Mouse (Mus musculus) retina, postnatal 7 days (tissue): ENCODE data around the gene Atp6v0a1.

ENCODE experiments used
- DNase-seq: peaks from one replicate; pipeline ENCODE4 v3.0.0-alpha.2; 2012; ENCODE audit warnings: low read depth, low spot score

Atp6v0a1 gene

DNA sequence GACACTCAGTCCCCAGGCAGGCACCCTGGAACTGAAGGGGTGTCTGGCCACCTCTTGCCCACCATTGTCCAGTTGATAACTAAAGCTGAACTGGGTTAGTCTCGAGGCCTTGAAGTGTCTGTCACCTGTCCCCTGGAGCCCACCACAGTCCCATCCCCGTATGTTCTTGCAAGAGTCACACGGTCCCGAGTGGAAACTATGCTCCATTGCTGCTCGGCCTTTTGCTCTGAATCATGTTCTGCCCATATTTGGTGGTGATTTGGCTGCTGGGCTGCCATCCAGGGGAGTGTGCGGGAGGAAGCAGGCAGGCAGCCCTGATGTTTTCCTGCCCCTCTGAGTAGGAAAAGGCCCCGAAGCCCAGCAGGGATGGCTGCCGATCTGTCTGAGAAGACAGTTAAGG, 50.9 kb downstream of the Atp6v0a1 start:
- DNase-seq, result no peak

DNA sequence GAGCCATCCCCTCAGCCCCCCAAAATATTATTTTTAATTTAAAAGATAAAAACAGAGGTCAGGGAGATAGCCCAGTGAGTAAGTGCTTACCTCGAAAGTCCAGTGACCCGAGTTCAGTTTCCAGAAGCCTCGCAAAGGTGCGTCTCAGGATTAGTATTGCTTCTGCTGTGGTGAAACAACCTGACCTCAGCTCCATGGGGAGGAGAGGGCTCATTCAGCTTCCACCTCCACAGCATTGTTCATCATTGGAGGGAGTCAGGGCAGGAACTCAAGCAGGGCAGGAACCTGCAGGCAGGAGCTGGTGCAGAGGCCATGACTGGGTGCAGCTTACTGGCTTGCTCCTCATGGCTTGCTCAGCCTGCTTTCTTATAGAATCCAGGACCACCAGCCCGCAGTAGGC, 51.8 kb downstream of the Atp6v0a1 start:
- no peak for DNase-seq

DNA sequence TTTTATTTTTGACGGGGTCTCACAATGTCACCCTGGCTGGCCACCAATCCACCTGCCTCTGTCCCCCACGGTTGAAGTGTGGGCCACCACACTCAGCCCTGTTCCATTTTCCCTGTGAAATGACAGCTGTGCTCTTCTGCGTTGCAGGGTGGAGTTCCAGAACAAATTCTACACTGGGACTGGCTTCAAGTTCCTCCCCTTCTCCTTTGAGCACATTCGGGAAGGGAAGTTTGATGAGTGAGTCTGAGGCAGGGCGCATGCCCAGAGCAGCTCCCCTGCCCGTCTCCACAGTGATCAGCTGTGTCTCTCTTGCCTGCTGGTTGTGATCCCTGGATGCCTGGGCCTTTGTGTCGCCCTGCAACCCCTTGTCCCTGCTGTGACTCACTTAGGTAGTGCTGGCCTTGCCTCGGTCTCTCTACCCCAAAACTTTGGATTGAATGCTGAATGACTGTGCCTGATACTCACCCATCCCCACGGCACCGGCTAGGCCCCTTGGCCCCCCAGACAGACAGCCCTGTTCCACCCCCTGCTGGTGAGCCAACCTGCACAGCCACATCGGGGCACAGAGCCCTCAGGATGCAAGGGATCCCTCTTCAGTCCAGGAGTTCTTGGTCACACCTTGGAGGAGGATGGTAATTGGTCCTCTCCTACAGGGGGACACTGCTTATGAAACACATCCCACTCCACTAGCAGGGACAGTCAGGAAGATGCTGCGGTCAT, 53.1 kb downstream of the Atp6v0a1 start:
- DNase-seq, result no peak

DNA sequence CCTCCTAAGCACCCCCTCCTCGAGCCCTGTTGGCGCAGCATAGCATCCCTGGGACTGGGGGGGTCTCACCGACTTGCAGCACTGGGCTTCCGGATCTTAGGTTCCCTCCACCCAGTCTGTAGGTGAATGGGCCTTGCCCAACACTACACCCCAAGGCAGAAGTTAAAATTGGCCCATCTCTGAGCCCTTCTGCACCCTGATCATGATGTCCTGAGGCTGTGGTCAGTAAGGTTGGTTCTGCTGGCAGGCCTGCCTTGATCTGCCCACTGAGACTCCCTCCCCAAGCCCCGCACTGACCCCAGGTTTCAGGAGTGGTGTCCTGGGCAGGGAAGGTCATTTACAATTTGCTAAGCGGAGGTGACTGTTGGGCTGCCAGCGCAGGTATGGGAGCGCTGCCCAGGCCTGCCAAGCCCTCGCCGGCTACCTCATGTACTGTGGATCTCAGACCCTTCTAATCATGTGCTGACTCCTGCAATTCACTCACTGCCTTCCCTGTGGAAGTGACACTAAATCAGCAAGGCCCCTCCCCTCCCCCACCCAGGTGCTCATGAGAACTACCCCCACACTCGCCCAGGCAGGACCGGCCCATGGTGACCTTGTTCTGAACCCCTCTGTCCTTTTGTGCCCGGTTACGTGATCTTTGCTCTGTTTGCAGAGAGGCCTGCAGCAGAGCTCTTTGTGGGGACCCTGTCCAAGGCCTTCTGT, 53.9 kb downstream of the Atp6v0a1 start:
- DNase-seq, result no peak

DNA sequence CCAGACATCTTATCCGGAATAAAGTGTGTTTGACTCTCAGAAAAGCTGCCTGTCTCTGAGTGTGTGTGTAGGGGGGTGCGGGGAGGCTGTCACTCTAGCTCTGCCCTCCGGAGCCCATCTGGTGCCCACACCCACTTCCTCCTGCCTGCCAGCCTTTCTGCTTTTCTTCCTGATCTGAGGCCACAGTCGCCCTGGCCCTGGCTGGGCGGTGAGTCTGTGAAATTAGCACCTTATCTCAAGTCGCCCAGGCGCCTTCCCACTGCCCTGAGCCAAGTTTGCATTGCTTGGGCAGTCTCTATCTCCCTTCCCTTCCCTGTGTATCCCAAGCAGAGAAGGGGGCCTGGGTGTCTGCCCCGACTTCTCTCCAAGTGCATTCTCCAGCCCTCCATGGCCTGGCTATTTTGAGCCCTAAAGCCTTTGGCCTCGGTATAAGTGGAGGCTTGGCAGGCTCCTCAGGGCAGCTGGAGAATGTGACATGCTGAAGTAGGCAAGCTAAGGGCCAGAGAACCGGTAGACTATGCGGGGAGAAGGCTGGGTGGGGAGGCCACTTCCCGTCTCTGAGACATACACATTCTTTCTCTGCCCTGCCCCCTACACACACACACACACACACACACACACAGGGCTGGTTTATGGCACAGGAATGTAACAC, 54.5 kb downstream of the Atp6v0a1 start:
- no peak for DNase-seq

DNA sequence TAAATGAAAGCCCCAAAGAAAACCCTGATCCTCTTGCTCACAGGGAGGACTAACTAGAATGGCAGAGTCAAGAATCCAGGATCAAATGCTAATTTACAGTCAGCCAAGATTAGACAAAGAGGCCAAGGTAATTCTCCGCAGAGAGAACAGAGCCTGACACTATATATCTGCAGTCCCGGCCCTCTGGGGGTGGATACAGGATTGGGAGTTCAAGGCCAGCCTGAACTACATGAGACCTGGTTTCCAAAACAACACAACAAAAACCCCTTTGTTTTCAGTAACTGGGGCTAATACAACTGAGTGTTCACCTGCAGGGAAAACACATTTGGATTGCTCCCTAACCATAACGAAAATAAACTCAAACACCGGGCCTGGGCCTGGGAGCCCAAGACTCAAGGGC, 55.2 kb downstream of the Atp6v0a1 start:
- DNase-seq, result no peak

DNA sequence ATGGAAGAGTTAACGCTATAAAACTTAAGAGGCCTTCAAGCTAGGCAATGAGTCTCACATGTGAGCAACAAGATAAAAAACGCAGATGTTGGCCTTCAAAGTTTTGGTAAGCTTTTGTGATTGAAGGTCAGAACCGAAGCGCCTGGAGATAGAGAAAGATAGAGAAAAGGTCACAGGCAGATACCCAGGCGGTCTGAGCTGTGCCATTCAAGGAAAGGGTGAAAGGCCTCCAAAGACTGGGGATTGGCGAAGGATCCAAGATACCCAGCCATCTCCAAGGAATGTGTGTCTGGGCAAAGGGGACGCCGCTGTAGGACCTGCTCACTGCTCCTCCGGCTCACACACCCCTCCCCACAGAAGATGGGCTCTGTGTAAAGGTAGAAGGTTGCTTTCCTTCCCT, 55.8 kb downstream of the Atp6v0a1 start:
- DNase-seq, result no peak

DNA sequence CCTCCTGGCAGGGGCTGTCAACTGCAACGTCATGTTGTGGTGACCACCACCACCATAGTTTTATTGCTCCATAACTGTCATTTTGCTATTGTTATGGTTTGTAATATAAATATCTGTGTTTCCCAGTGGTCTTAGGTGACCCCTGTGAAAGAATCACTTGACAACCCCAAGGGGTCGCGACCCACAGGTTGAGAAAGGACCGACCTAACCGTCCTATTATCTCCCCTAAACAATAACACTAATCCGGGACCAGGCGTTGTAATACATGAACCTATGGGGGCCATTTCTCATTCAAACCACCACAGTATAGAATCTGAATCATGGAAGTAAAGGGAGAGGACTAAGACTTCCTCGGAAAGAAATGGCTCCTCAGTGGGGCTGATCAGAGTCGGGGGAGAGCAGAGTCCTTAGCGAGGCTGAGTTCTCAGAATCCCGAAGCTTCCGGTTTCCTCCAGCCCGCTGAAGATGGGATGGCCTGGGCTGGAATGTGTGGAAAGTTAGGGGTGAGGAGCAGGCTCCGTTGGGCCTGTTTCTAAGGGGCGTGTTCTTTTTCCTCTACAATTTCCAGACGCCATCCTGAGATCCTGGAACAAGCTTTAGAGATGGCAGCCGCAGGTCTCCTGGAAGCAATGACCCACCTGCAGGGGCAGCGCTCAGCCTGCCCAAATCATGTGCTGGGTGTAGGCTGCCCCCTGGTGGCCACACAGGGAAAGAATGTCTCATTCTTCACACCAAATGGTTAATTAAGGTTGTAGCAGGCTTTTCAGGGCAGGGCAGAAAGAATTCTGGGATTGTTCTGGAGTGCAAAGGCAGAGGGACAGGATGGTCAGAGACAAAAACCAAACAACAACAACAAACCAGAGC, 57.5 kb downstream of the Atp6v0a1 start:
- DNase-seq, result peak; percentile 61

DNA sequence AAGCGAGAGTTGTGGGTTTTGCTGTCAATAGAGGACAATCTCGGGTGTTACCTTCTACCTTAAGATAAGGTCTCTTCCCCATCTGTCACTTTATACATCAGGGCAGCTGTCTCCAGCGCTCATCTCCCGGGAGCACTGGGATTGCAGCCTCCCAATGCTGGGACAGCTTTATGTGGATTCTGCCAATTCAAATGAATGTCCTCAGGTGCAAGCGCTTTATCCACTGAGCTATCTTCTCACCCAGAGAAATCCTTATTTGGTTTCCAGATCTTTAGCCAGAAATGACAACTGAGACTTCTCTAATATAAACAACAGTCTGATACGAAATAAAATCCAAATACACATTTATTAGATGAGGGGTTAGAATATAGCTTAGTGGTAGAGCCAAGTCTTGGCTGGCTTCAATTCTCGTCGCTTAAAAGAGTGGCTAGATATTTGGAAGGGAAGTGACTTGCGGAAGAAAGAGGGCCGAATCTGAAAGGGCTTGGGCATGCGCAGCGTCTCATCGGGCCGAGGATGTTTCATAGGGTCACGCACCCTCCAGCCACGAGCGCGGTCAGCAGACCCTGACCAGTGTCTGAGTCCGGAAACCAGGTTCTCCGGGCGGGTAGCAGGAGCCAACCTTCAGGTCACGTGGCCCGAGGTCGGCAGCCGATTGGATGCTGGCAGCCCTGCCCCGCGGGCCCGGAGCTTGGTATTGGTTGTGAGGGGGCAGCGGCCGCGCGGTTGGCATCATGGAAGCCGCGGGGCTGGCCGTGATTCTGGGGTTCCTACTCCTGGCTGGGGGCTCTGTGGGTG, 60.3 kb downstream of the Atp6v0a1 start, which contains the start of gene Naglu:
TSS of gene Naglu (plus strand) at position 622 of the 798 bp plus-strand sequence.
- peak; percentile 84 for DNase-seq

DNA sequence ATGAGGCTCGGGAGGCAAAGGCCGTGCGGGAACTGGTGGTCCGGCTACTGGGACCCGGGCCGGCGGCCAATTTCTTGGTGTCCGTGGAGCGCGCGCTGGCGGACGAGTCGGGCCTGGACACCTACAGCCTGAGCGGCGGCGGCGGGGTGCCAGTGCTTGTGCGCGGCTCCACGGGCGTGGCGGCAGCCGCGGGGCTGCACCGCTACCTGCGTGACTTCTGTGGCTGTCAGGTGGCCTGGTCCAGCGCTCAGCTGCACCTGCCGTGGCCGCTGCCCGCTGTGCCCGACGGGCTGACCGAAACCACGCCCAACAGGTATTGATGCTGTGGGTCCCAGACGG, 60.9 kb downstream of the Atp6v0a1 start:
- DNase-seq, result no peak

DNA sequence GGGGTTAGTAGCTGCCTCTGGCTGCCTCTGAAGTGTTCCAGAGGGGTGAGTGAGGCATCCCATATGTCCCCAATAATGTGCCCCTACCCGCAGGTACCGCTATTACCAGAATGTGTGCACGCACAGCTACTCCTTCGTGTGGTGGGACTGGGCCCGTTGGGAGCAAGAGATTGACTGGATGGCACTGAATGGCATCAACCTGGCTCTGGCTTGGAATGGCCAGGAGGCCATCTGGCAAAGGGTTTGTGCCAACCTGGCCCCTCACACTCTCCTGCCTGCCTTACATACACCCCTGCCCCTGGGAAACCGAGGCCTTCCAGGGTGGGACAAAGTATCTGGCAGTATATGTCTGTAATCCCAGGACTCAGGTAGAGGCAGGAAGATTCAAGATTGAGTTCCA, 61.7 kb downstream of the Atp6v0a1 start:
- no peak for DNase-seq

DNA sequence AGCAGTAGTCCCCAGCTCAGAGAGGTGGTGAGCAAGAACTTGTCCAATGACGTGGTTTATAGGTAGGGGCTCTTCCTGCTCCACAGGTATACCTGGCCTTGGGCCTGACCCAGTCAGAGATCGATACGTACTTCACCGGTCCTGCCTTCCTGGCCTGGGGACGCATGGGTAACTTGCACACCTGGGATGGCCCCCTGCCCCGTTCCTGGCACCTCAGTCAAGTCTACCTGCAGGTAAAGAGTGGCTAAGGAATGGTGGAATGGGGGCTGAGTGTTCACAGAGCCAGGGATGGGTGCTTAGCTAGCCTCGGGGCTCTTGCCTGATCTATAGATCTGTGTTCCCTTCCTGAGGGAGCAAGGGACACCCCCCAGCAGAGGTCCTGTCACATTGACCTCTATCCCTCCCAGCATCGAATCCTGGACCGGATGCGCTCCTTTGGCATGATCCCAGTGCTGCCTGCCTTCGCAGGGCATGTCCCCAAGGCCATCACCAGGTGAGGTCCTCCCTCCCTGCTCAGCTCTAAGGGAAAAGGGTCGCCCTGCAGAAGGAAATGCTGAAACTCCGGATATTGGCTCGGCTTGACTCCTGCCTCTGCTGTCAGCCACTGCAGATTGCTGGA, 62.7 kb downstream of the Atp6v0a1 start:
- no peak for DNase-seq

DNA sequence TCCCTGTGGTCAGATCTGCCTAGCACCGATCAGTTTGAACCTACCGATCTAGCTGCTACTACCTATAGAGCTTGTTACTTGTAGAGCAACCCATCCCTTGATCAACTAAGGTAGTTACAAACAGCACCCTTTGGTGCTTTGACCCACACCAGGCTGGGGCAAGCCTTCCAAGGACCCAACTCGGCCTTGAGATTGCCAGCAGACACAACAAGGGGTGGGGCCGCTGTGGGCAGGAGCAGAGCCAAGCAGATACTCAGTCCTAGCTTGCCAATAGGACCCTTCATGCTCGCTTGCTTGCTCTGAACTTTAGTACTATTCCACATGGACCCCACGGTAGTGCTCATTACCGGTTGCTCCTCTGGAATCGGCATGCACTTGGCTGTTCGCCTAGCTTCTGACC, 68.9 kb downstream of the Atp6v0a1 start, which contains the start of gene Hsd17b1:
TSS of gene Hsd17b1 (plus strand) at position 291 of the 400 bp plus-strand sequence.
- no peak for DNase-seq

DNA sequence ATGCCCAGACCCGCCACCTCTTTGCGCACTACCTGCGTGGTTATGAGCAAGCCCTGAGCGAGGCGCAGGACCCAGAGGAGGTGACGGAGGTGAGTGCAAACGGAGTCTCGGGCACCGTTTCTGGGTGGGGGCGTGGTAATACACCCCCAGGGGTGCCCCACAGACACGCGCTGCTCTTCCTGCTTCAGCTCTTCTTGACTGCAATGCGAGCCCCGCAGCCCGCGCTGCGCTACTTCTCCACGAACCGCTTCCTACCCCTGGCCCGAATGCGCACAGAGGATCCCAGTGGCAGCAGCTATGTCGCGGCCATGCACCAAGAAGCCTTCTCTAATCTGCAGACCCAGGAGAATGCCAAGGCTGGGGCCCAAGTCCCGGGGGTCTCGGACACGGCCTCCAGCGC, 70.5 kb downstream of the Atp6v0a1 start:
- no peak for DNase-seq

DNA sequence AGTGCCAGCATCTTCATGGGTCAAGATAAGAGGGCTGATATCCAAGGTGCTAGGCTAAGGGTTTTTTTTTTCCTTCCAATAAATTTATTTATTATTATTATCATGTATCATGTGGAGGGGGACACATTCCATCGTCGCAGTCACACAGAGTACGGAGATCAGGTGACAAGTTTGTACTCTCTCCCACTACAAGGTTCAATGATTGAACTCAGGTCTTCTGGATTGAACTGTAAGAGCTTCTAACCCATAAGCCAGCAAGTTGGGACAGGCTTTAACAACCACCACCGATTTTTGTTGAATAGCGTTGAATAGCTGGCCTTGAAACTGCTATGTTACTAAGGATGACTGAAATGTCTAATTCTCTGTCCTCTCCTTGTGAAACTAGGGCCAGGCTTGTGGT, 71.2 kb downstream of the Atp6v0a1 start:
- DNase-seq, result no peak

DNA sequence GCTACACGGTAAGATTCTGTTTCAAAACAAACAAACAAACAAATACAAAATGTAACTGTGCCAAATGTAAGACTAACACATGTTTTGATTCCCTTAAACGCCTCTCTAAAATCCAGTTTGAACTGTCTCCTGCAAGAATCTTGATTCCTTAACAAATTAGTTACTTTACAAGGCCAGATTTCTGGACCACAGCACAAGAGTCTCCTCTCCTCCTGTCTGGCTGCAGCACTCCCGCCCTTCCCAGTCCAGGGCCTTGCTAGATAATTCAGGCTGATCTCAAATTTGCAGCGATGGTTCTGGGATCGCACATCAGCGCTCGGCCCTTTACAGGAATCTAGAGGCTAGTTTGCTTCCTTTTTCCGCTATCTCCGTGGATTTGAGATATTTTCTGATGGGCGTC, 72.4 kb downstream of the Atp6v0a1 start:
- no peak for DNase-seq

DNA sequence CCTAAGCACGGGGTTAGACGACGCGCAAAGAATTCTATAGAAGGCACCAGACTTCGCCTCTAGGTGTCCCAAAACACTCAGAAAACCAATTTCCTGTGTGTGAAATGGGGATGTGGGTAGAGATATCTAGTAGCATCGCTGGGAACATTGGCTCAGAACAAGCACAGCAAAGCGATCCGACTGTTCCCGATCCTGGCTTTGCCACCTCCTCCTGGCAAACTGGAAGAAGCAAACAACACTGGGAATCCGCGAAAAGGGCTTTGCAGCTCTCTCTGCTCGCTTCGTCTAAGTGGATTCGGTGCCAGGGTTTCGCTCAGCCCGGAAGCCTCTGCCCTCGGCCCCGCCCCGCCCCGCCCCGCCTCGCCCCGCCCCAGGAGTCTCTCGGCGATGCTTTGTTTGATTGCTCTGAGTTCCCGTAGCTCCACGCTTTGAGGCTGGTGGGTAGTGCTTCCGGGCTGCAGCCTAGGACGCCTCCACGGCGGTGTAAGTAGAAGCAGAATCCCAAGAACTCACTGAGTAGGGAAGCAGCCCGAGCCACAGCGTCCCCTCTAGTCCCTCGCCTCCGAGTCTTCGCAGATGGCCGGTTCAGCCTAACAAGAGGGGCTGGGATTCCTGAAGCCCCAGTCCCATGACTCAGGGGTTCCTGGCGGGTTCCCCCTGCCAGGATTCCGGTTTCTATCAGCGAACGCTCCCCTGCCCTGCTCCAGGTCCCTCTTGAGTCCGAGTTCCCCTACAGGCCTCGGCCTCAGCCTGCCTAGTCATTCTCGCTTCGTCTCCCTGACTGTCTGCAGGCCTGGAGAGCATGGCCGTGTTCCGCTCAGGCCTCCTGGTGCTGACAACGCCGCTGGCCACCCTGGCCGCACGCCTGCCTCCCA, 73.2 kb downstream of the Atp6v0a1 start, which contains the start of gene Coasy:
TSS of gene Coasy (plus strand) at position 358 of the 875 bp plus-strand sequence.
- DNase-seq, result peak; percentile 88

DNA sequence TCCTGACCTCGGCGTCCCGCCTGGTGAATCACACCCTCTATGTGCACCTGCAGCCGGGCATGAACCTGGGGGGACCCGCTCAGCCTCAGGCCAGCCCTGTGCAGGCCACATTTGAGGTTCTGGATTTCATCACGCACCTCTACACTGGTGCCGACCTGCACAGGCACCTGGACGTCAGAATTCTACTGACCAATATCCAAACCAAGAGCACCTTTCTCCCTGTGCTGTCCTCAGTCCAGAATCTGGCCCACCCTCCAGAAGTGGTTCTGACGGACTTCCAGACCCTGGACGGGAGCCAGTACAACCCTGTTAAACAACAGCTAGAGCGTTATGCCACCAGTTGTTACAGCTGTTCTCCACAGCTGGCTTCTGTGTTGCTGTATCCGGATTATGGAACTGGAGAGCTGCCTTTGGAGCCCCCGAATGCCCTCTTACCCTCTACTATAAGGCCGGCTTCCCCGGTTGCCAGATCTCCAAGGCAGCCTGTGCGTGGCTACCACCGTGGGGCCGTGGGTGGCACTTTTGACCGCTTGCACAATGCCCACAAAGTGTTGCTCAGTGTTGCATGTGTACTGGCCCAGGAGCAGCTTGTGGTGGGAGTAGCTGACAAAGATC, 73.9 kb downstream of the Atp6v0a1 start:
- DNase-seq, result no peak

DNA sequence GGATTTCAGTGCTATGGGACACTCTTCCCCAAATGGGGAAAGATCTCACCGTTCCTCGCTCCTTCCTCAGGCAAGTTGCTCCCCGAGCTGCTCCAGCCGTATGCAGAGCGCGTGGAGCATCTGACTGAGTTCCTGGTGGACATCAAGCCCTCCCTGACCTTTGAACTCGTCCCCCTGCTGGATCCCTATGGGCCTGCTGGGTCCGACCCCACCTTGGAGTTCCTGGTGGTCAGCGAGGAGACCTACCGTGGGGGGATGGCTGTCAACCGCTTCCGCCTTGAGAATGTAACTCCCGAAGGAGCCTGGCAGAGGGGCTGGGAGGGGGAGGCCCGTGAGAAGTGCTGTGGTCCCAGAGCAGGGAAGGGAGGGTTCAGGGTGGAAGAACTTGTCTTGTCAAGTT, 75.0 kb downstream of the Atp6v0a1 start:
- no peak for DNase-seq
